21 mouse cellular contexts compared by ENCODE assay signal in genomic region chr5:31197072-31197471, GRCm38 (mm10). TPM values are rescaled to one million over a fixed set of nuclear protein-coding genes. Genes with fewer than 3 reads are reported as not detected.
DNase-seq lines count a peak whose midpoint lies in the region; ATAC-seq and TF ChIP-seq lines count a peak whose summit lies in the region.
"Had no signal": no experiment of that assay in that cellular context is flagged by ENCODE, and none has a peak within 500 bp of the region (broad histone marks: within the 10 kb centered on the region; RNA-seq: fewer than 3 reads in every experiment).

No protein-coding gene starts in this region.

- no peak overlapping the region for H3K4me3 ChIP-seq in intestine, embryonic 14.5 days (ENCODE audit: low read depth, low read length)
- no peak overlapping the region for H3K4me3 ChIP-seq in intestine, embryonic 16.5 days (ENCODE audit: low read length)
- no peak overlapping the region for H3K4me3 ChIP-seq in midbrain, embryonic 11.5 days (ENCODE audit: low read depth, low read length)
- no peak overlapping the region for H3K4me3 ChIP-seq in midbrain, embryonic 14.5 days (replicated peaks; ENCODE audit: low read depth, low read length)
- H3K4me3 ChIP-seq in embryonic fibroblast, embryonic 13.5 days (ENCODE audit: insufficient read depth, low read length) = no peak overlapping the region
- H3K4me3 ChIP-seq: embryonic facial prominence, embryonic 12.5 days; embryonic facial prominence, embryonic 15.5 days; erythroblast, embryonic 14.5 days; forebrain, embryonic 12.5 days; forebrain, embryonic 15.5 days; heart, adult 2 months; heart, embryonic 10.5 days; hindbrain, embryonic 12.5 days; hindbrain, embryonic 15.5 days; intestine, embryonic 15.5 days had no signal

- WGBS in intestine, embryonic 14.5 days = 94% methylated on average over 12 of the region's 12 CpGs
- WGBS in intestine, embryonic 16.5 days = 91% methylated on average over 12 of the region's 12 CpGs
- 96% methylated on average over 12 of the region's 12 CpGs for WGBS in midbrain, embryonic 11.5 days
- WGBS in midbrain, embryonic 14.5 days = 95% methylated on average over 12 of the region's 12 CpGs

- peak; percentile 48 for DNase-seq in intestine, embryonic 14.5 days (ENCODE audit: low spot score)
- DNase-seq in midbrain, embryonic 11.5 days (ENCODE audit: low spot score, missing footprints) = peak; percentile 28
- no peak for DNase-seq in midbrain, embryonic 14.5 days
- DNase-seq in adrenal gland, adult (ENCODE audit: inconsistent age in 2 of 2, low spot score in 1 of 2) = no peak
- DNase-seq: adrenal gland, postnatal 14 days; cerebellum, adult 11 months; cerebellum, adult 2 months; heart, adult 2 months had no signal

- 0 out of 2 replicates have a peak, but pooled peaks have one; percentile 13 for TF ChIP-seq POLR2A in embryonic fibroblast, embryonic 13.5 days (IDR thresholded peaks at IDR 0.05; ENCODE audit: low read depth, low read length)

- ATAC-seq in intestine, embryonic 14.5 days (replicated peaks; ENCODE audit: low FRiP score, low TSS enrichment, low read depth) = no peak
- ATAC-seq in intestine, embryonic 16.5 days = no peak
- ATAC-seq in midbrain, embryonic 11.5 days (ENCODE audit: low FRiP score) = no peak
- ATAC-seq in midbrain, embryonic 14.5 days (ENCODE audit: low FRiP score, low TSS enrichment) = no peak
- ATAC-seq: CD4-positive, CD25-positive, alpha-beta regulatory T cell, adult 4 months; forebrain, embryonic 15.5 days; intestine, embryonic 15.5 days; Patski had no signal

- H3K27ac ChIP-seq in intestine, embryonic 14.5 days (ENCODE audit: low read depth) = no peak overlapping the region
- H3K27ac ChIP-seq in intestine, embryonic 16.5 days (ENCODE audit: low read length) = no peak overlapping the region
- H3K27ac ChIP-seq in midbrain, embryonic 11.5 days (ENCODE audit: low read depth, low read length) = no peak overlapping the region
- H3K27ac ChIP-seq in midbrain, embryonic 14.5 days (replicated peaks; ENCODE audit: low read depth, low read length) = no peak overlapping the region
- no peak overlapping the region for H3K27ac ChIP-seq in embryonic fibroblast, embryonic 13.5 days (ENCODE audit: insufficient read depth, low read length)
- H3K27ac ChIP-seq: embryonic facial prominence, embryonic 12.5 days; embryonic facial prominence, embryonic 15.5 days; forebrain, embryonic 12.5 days; forebrain, embryonic 15.5 days; heart, adult 2 months; heart, embryonic 10.5 days; hindbrain, embryonic 12.5 days; hindbrain, embryonic 15.5 days; intestine, embryonic 15.5 days had no signal

- peaks cover 19% of the 10 kb centered on the region for H3K4me1 ChIP-seq in intestine, embryonic 14.5 days (replicated peaks; ENCODE audit: control insufficient read depth, insufficient read depth, low read length)
- H3K4me1 ChIP-seq in intestine, embryonic 16.5 days (ENCODE audit: control insufficient read depth, insufficient read depth, low read length) = peaks cover 14% of the 10 kb centered on the region
- peaks cover 17% of the 10 kb centered on the region for H3K4me1 ChIP-seq in midbrain, embryonic 11.5 days (ENCODE audit: control insufficient read depth, insufficient read depth, low read length)
- H3K4me1 ChIP-seq in midbrain, embryonic 14.5 days (ENCODE audit: control insufficient read depth, insufficient read depth, low read length) = peaks cover 8% of the 10 kb centered on the region
- no peaks in the 10 kb centered on the region for H3K4me1 ChIP-seq in embryonic fibroblast, embryonic 13.5 days (ENCODE audit: control insufficient read depth, insufficient read depth, low read length)

- no peak overlapping the region for H3K4me2 ChIP-seq in intestine, embryonic 14.5 days (ENCODE audit: low read length)
- H3K4me2 ChIP-seq in intestine, embryonic 16.5 days (ENCODE audit: low read depth, low read length) = no peak overlapping the region
- H3K4me2 ChIP-seq in midbrain, embryonic 11.5 days = no peak overlapping the region
- H3K4me2 ChIP-seq in midbrain, embryonic 14.5 days (ENCODE audit: low read length) = no peak overlapping the region
- H3K4me2 ChIP-seq: embryonic facial prominence, embryonic 12.5 days; embryonic facial prominence, embryonic 15.5 days; forebrain, embryonic 12.5 days; forebrain, embryonic 15.5 days; hindbrain, embryonic 12.5 days; hindbrain, embryonic 15.5 days; intestine, embryonic 15.5 days had no signal

- no peak for TF ChIP-seq CTCF in embryonic fibroblast, embryonic 13.5 days (IDR thresholded peaks at IDR 0.05; ENCODE audit: borderline replicate concordance, insufficient read depth, low read length)

- H3K27me3 ChIP-seq in intestine, embryonic 14.5 days (replicated peaks; ENCODE audit: control insufficient read depth, insufficient read depth, low read length) = no peaks in the 10 kb centered on the region
- no peaks in the 10 kb centered on the region for H3K27me3 ChIP-seq in intestine, embryonic 16.5 days (replicated peaks; ENCODE audit: control insufficient read depth, insufficient read depth, low read length)
- no peaks in the 10 kb centered on the region for H3K27me3 ChIP-seq in midbrain, embryonic 11.5 days (ENCODE audit: control insufficient read depth, insufficient read depth, low read length)
- H3K27me3 ChIP-seq in midbrain, embryonic 14.5 days (ENCODE audit: control insufficient read depth, insufficient read depth, low read length) = no peaks in the 10 kb centered on the region
- H3K27me3 ChIP-seq: embryonic facial prominence, embryonic 12.5 days; embryonic facial prominence, embryonic 15.5 days; forebrain, embryonic 12.5 days; forebrain, embryonic 15.5 days; hindbrain, embryonic 12.5 days; hindbrain, embryonic 15.5 days; intestine, embryonic 15.5 days; Patski had no signal

- H3K36me3 ChIP-seq in intestine, embryonic 14.5 days (ENCODE audit: control insufficient read depth, insufficient read depth, low read length) = peaks cover 63% of the 10 kb centered on the region
- peaks cover 44% of the 10 kb centered on the region for H3K36me3 ChIP-seq in intestine, embryonic 16.5 days (ENCODE audit: control insufficient read depth, insufficient read depth, low read length)
- H3K36me3 ChIP-seq in midbrain, embryonic 11.5 days (ENCODE audit: control insufficient read depth, insufficient read depth, low read length) = peaks cover 33% of the 10 kb centered on the region
- peaks cover 63% of the 10 kb centered on the region for H3K36me3 ChIP-seq in midbrain, embryonic 14.5 days (ENCODE audit: control insufficient read depth, insufficient read depth, low read length)

- no peak overlapping the region for H3K9ac ChIP-seq in intestine, embryonic 14.5 days (ENCODE audit: low read length)
- no peak overlapping the region for H3K9ac ChIP-seq in intestine, embryonic 16.5 days (ENCODE audit: low read depth, low read length)
- H3K9ac ChIP-seq in midbrain, embryonic 11.5 days (ENCODE audit: low read length) = no peak overlapping the region
- H3K9ac ChIP-seq in midbrain, embryonic 14.5 days (replicated peaks; ENCODE audit: low read length) = no peak overlapping the region
- H3K9ac ChIP-seq: embryonic facial prominence, embryonic 12.5 days; embryonic facial prominence, embryonic 15.5 days; forebrain, embryonic 12.5 days; forebrain, embryonic 15.5 days; hindbrain, embryonic 12.5 days; hindbrain, embryonic 15.5 days; intestine, embryonic 15.5 days had no signal

- peaks cover 4% of the 10 kb centered on the region for H3K9me3 ChIP-seq in intestine, embryonic 14.5 days (ENCODE audit: control insufficient read depth, low read length)
- no peaks in the 10 kb centered on the region for H3K9me3 ChIP-seq in intestine, embryonic 16.5 days (ENCODE audit: control insufficient read depth, low read length)
- H3K9me3 ChIP-seq in midbrain, embryonic 11.5 days (ENCODE audit: control insufficient read depth, low read length) = peaks cover 4% of the 10 kb centered on the region
- peaks cover 5% of the 10 kb centered on the region for H3K9me3 ChIP-seq in midbrain, embryonic 14.5 days (ENCODE audit: control insufficient read depth, low read length)

RNA-seq across cellular contexts. Expression of gene Eif2b4, which starts 3.8 kb away (rescaled TPM):
- polyA plus RNA-seq in intestine, embryonic 14.5 days (2014; fragmentation: Nextera tagmentation; extraction: Ambion mirVana) = 63.6 and 65.0 TPM in 2 replicates
- polyA plus RNA-seq in intestine, embryonic 16.5 days (2015; fragmentation: Nextera tagmentation; extraction: Ambion mirVana) = 67.1 and 67.6 TPM in 2 replicates
- 62.0 and 63.9 TPM in 2 replicates for polyA plus RNA-seq in midbrain, embryonic 11.5 days (2014; fragmentation: Nextera tagmentation; extraction: Ambion mirVana)
- polyA plus RNA-seq in midbrain, embryonic 14.5 days (2014; fragmentation: Nextera tagmentation; extraction: Ambion mirVana) = 78.3 and 91.6 TPM in 2 replicates
- 19.8 and 21.6 TPM in 2 replicates for polyA plus RNA-seq in embryonic fibroblast, embryonic 13.5 days (2011; ENCODE audit: insufficient read length, low read depth, missing spikeins)

RNA-seq across cellular contexts. Expression of gene Snx17, which starts 4.0 kb away (rescaled TPM):
- polyA plus RNA-seq in intestine, embryonic 14.5 days (2014; fragmentation: Nextera tagmentation; extraction: Ambion mirVana) = 127 and 134 TPM in 2 replicates
- polyA plus RNA-seq in intestine, embryonic 16.5 days (2015; fragmentation: Nextera tagmentation; extraction: Ambion mirVana) = 143 and 149 TPM in 2 replicates
- polyA plus RNA-seq in midbrain, embryonic 11.5 days (2014; fragmentation: Nextera tagmentation; extraction: Ambion mirVana) = 150 and 155 TPM in 2 replicates
- polyA plus RNA-seq in midbrain, embryonic 14.5 days (2014; fragmentation: Nextera tagmentation; extraction: Ambion mirVana) = 114 and 119 TPM in 2 replicates
- 91.9 and 113 TPM in 2 replicates for polyA plus RNA-seq in embryonic fibroblast, embryonic 13.5 days (2011; ENCODE audit: insufficient read length, low read depth, missing spikeins)

RNA-seq across cellular contexts. Expression of gene Zfp513, which starts 5.0 kb away (rescaled TPM):
- 5.1 and 5.2 TPM in 2 replicates for polyA plus RNA-seq in intestine, embryonic 14.5 days (2014; fragmentation: Nextera tagmentation; extraction: Ambion mirVana)
- 5.5 and 6.0 TPM in 2 replicates for polyA plus RNA-seq in intestine, embryonic 16.5 days (2015; fragmentation: Nextera tagmentation; extraction: Ambion mirVana)
- polyA plus RNA-seq in midbrain, embryonic 11.5 days (2014; fragmentation: Nextera tagmentation; extraction: Ambion mirVana) = 4.2 and 6.5 TPM in 2 replicates
- polyA plus RNA-seq in midbrain, embryonic 14.5 days (2014; fragmentation: Nextera tagmentation; extraction: Ambion mirVana) = 8.7 and 8.9 TPM in 2 replicates
- polyA plus RNA-seq in embryonic fibroblast, embryonic 13.5 days (2011; ENCODE audit: insufficient read length, low read depth, missing spikeins) = 18.6 and 20.3 TPM in 2 replicates

RNA-seq across cellular contexts. Expression of gene Gtf3c2, which starts 17.1 kb away (rescaled TPM):
- polyA plus RNA-seq in intestine, embryonic 14.5 days (2014; fragmentation: Nextera tagmentation; extraction: Ambion mirVana) = 70.3 and 74.9 TPM in 2 replicates
- 56.4 and 60.3 TPM in 2 replicates for polyA plus RNA-seq in intestine, embryonic 16.5 days (2015; fragmentation: Nextera tagmentation; extraction: Ambion mirVana)
- polyA plus RNA-seq in midbrain, embryonic 11.5 days (2014; fragmentation: Nextera tagmentation; extraction: Ambion mirVana) = 71.9 and 72.5 TPM in 2 replicates
- 48.5 and 68.0 TPM in 2 replicates for polyA plus RNA-seq in midbrain, embryonic 14.5 days (2014; fragmentation: Nextera tagmentation; extraction: Ambion mirVana)
- polyA plus RNA-seq in embryonic fibroblast, embryonic 13.5 days (2011; ENCODE audit: insufficient read length, low read depth, missing spikeins) = 51.0 and 69.2 TPM in 2 replicates

RNA-seq across cellular contexts. Expression of gene Gm29609, which starts 17.4 kb away (rescaled TPM):
- 1.3 TPM in 2 replicates for polyA plus RNA-seq in intestine, embryonic 14.5 days (2014; fragmentation: Nextera tagmentation; extraction: Ambion mirVana)
- polyA plus RNA-seq in intestine, embryonic 16.5 days (2015; fragmentation: Nextera tagmentation; extraction: Ambion mirVana) = 1.1 TPM in 2 replicates
- 0.78 and 1.9 TPM in 2 replicates for polyA plus RNA-seq in midbrain, embryonic 11.5 days (2014; fragmentation: Nextera tagmentation; extraction: Ambion mirVana)
- 0.70 and 1.7 TPM in 2 replicates for polyA plus RNA-seq in midbrain, embryonic 14.5 days (2014; fragmentation: Nextera tagmentation; extraction: Ambion mirVana)
- polyA plus RNA-seq in embryonic fibroblast, embryonic 13.5 days (2011; ENCODE audit: insufficient read length, low read depth, missing spikeins) = 2.7 and 3.8 TPM in 2 replicates

Comparison
In these comparisons a context has a peak if more than half of its experiments do, and no peak if none do; other contexts are left out.
1. DNase-seq: peak in intestine, embryonic 14.5 days (single experiment) and midbrain, embryonic 11.5 days (single experiment); none in midbrain, embryonic 14.5 days (single experiment) and adrenal gland, adult (0 of 2).